7 mouse cellular contexts compared by ENCODE assay signal in genomic region chr2:155641540-155642472, GRCm38 (mm10). TPM values are rescaled to one million over a fixed set of nuclear protein-coding genes. Genes with fewer than 3 reads are reported as not detected.
A peak's percentile ranks its signal among the peaks of the same experiment; 100 is the strongest.
DNase-seq lines count a peak whose midpoint lies in the region; ATAC-seq and TF ChIP-seq lines count a peak whose summit lies in the region.

No protein-coding gene starts in this region.

- 74% methylated on average over 18 of the region's 18 CpGs for WGBS in liver, embryonic 15.5 days (ENCODE audit: insufficient replicate concordance)
- 90% methylated on average over 18 of the region's 18 CpGs for WGBS in liver, embryonic 11.5 days
- WGBS in intestine, postnatal 0 days, result 57% methylated on average over 18 of the region's 18 CpGs
- 61% methylated on average over 18 of the region's 18 CpGs for WGBS in neural tube, embryonic 13.5 days

- no peaks in the 10 kb centered on the region for H3K9me3 ChIP-seq in liver, embryonic 15.5 days (replicated peaks)
- H3K9me3 ChIP-seq in liver, embryonic 11.5 days (ENCODE audit: control insufficient read depth, low read length), result no peaks in the 10 kb centered on the region
- H3K9me3 ChIP-seq in intestine, postnatal 0 days (ENCODE audit: control insufficient read depth), result no peaks in the 10 kb centered on the region
- no peaks in the 10 kb centered on the region for H3K9me3 ChIP-seq in neural tube, embryonic 13.5 days

- H3K36me3 ChIP-seq in liver, embryonic 15.5 days (replicated peaks), result peaks cover 90% of the 10 kb centered on the region
- H3K36me3 ChIP-seq in liver, embryonic 11.5 days (ENCODE audit: control insufficient read depth, insufficient read depth, low read length), result peaks cover 36% of the 10 kb centered on the region
- peaks cover 87% of the 10 kb centered on the region for H3K36me3 ChIP-seq in intestine, postnatal 0 days (ENCODE audit: control insufficient read depth, insufficient read depth)
- H3K36me3 ChIP-seq in neural tube, embryonic 13.5 days, result peaks cover 97% of the 10 kb centered on the region

- H3K9ac ChIP-seq in liver, embryonic 15.5 days, result no peak overlapping the region
- H3K9ac ChIP-seq in liver, embryonic 11.5 days (ENCODE audit: low read depth, low read length), result no peak overlapping the region
- no peak overlapping the region for H3K9ac ChIP-seq in intestine, postnatal 0 days (ENCODE audit: low read depth, low read length)
- no peak overlapping the region for H3K9ac ChIP-seq in neural tube, embryonic 13.5 days

- ATAC-seq in liver, embryonic 15.5 days (ENCODE audit: insufficient read depth), result peak; percentile 37; the same call in 1 of the 2 replicates
- no peak for ATAC-seq in liver, embryonic 11.5 days (replicated peaks; ENCODE audit: low FRiP score)
- ATAC-seq in intestine, postnatal 0 days, result peak; percentile 92
- ATAC-seq in neural tube, embryonic 13.5 days (ENCODE audit: low read depth), result peak; percentile 45
- no peak for ATAC-seq in CD4-positive, CD25-positive, alpha-beta regulatory T cell, adult 4 months

- TF ChIP-seq CTCF in intestine, postnatal 0 days (IDR thresholded peaks at IDR 0.05; ENCODE audit: low read depth), result no peak

- H3K27me3 ChIP-seq in liver, embryonic 15.5 days, result no peaks in the 10 kb centered on the region
- no peaks in the 10 kb centered on the region for H3K27me3 ChIP-seq in liver, embryonic 11.5 days (replicated peaks; ENCODE audit: control insufficient read depth, insufficient read depth, low read length)
- no peaks in the 10 kb centered on the region for H3K27me3 ChIP-seq in intestine, postnatal 0 days (replicated peaks; ENCODE audit: control insufficient read depth, insufficient read depth, low read length)
- no peaks in the 10 kb centered on the region for H3K27me3 ChIP-seq in neural tube, embryonic 13.5 days

- DNase-seq in liver, embryonic 11.5 days (ENCODE audit: low spot score), result no peak
- peak; percentile 57 to 63 for DNase-seq in cerebellum, postnatal 25 days
- no peak for DNase-seq in spleen, postnatal 14 days (ENCODE audit: low spot score in 2 of 2)

- H3K27ac ChIP-seq in liver, embryonic 15.5 days (replicated peaks), result no peak overlapping the region; the same call in 1 of the 2 replicates
- no peak overlapping the region for H3K27ac ChIP-seq in liver, embryonic 11.5 days (ENCODE audit: low read depth, low read length)
- peak overlapping the region; percentile 86 for H3K27ac ChIP-seq in intestine, postnatal 0 days (ENCODE audit: low read depth, low read length)
- H3K27ac ChIP-seq in neural tube, embryonic 13.5 days (replicated peaks), result peak overlapping the region; percentile 72

- H3K4me1 ChIP-seq in liver, embryonic 15.5 days (replicated peaks), result peaks cover 13% of the 10 kb centered on the region
- no peaks in the 10 kb centered on the region for H3K4me1 ChIP-seq in liver, embryonic 11.5 days (replicated peaks; ENCODE audit: control insufficient read depth, insufficient read depth, low read length)
- H3K4me1 ChIP-seq in intestine, postnatal 0 days (replicated peaks; ENCODE audit: control insufficient read depth, insufficient read depth, low read length), result 0 out of 2 replicates have a peak, but pooled peaks cover 6% of the 10 kb centered on the region
- peaks cover 30% of the 10 kb centered on the region for H3K4me1 ChIP-seq in neural tube, embryonic 13.5 days (replicated peaks)

- H3K4me2 ChIP-seq in liver, embryonic 15.5 days, result no peak overlapping the region
- no peak overlapping the region for H3K4me2 ChIP-seq in liver, embryonic 11.5 days
- H3K4me2 ChIP-seq in intestine, postnatal 0 days (replicated peaks; ENCODE audit: low read depth), result peak overlapping the region; percentile 21
- H3K4me2 ChIP-seq in neural tube, embryonic 13.5 days, result no peak overlapping the region

- H3K4me3 ChIP-seq in liver, embryonic 15.5 days (replicated peaks), result no peak overlapping the region
- H3K4me3 ChIP-seq in liver, embryonic 11.5 days (ENCODE audit: low read depth, low read length), result no peak overlapping the region
- no peak overlapping the region for H3K4me3 ChIP-seq in intestine, postnatal 0 days (ENCODE audit: low read depth, low read length)
- no peak overlapping the region for H3K4me3 ChIP-seq in neural tube, embryonic 13.5 days

RNA-seq across cellular contexts. Expression of gene Myh7b, which starts 30.8 kb away (rescaled TPM):
- polyA plus RNA-seq in liver, embryonic 15.5 days (2015; fragmentation: Nextera tagmentation; extraction: Ambion mirVana), result 1.6 and 1.7 TPM in 2 replicates
- 4.3 and 5.3 TPM in 2 replicates for polyA plus RNA-seq in liver, embryonic 11.5 days (2014; fragmentation: Nextera tagmentation; extraction: Ambion mirVana)
- polyA plus RNA-seq in intestine, postnatal 0 days (2015; fragmentation: Nextera tagmentation; extraction: Ambion mirVana), result 2.7 and 2.8 TPM in 2 replicates
- polyA plus RNA-seq in neural tube, embryonic 13.5 days (2015; fragmentation: Nextera tagmentation; extraction: Ambion mirVana), result 0.50 and 0.90 TPM in 2 replicates
- not detected for polyA plus RNA-seq in CD4-positive, CD25-positive, alpha-beta regulatory T cell, adult 4 months (2017; shearing (Covaris generic))

RNA-seq across cellular contexts. Expression of gene Gss, which starts 49.2 kb away (rescaled TPM):
- 73.4 and 88.1 TPM in 2 replicates for polyA plus RNA-seq in liver, embryonic 15.5 days (2015; fragmentation: Nextera tagmentation; extraction: Ambion mirVana)
- 59.7 and 60.5 TPM in 2 replicates for polyA plus RNA-seq in liver, embryonic 11.5 days (2014; fragmentation: Nextera tagmentation; extraction: Ambion mirVana)
- 210 and 219 TPM in 2 replicates for polyA plus RNA-seq in intestine, postnatal 0 days (2015; fragmentation: Nextera tagmentation; extraction: Ambion mirVana)
- 15.4 and 15.8 TPM in 2 replicates for polyA plus RNA-seq in neural tube, embryonic 13.5 days (2015; fragmentation: Nextera tagmentation; extraction: Ambion mirVana)
- polyA plus RNA-seq in CD4-positive, CD25-positive, alpha-beta regulatory T cell, adult 4 months (2017; shearing (Covaris generic)), result 10 to 100 TPM; 10.7 to 16.9 TPM

RNA-seq across cellular contexts. Expression of gene Trpc4ap, which starts 50.4 kb away (rescaled TPM):
- polyA plus RNA-seq in liver, embryonic 15.5 days (2015; fragmentation: Nextera tagmentation; extraction: Ambion mirVana), result 51.4 and 56.9 TPM in 2 replicates
- polyA plus RNA-seq in liver, embryonic 11.5 days (2014; fragmentation: Nextera tagmentation; extraction: Ambion mirVana), result 103 and 109 TPM in 2 replicates
- polyA plus RNA-seq in intestine, postnatal 0 days (2015; fragmentation: Nextera tagmentation; extraction: Ambion mirVana), result 64.8 and 67.5 TPM in 2 replicates
- 164 and 166 TPM in 2 replicates for polyA plus RNA-seq in neural tube, embryonic 13.5 days (2015; fragmentation: Nextera tagmentation; extraction: Ambion mirVana)
- 10 to 100 TPM; 35.3 to 44.4 TPM for polyA plus RNA-seq in CD4-positive, CD25-positive, alpha-beta regulatory T cell, adult 4 months (2017; shearing (Covaris generic))

Comparison
In these comparisons a context has a peak if more than half of its experiments do, and no peak if none do; other contexts are left out.
1. ATAC-seq: peak in liver, embryonic 15.5 days (single experiment), intestine, postnatal 0 days (single experiment) and neural tube, embryonic 13.5 days (single experiment); none in liver, embryonic 11.5 days (single experiment) and CD4-positive, CD25-positive, alpha-beta regulatory T cell, adult 4 months (single experiment).
2. H3K27ac ChIP-seq: peak in intestine, postnatal 0 days (single experiment) and neural tube, embryonic 13.5 days (single experiment); none in liver, embryonic 15.5 days (single experiment) and liver, embryonic 11.5 days (single experiment).
3. DNase-seq: peak in cerebellum, postnatal 25 days (2 of 2); none in liver, embryonic 11.5 days (single experiment) and spleen, postnatal 14 days (0 of 2).